Mouse (Mus musculus): Measurements from ENCODE around the gene Gm44511. TPM values are rescaled to one million over a fixed set of nuclear protein-coding genes. Genes with fewer than 3 reads are reported as not detected.
"Not testable (repeated sequence)": the region's sequence is repeated elsewhere in the genome, so short reads cannot be mapped to it uniquely, and the experiment has no call there.

Gm44511 gene
- total and polyA plus RNA-seq, 3 experiments, result not detected

- DNase-seq, result peak; percentile 87
Measured at GRCm38 (mm10) chr6:128799144-128799895, 26.8 kb downstream of the Gm44511 start.

GRCm38 (mm10) chr6:128798772-128799143 lies 27.4 kb downstream of the Gm44511 start:
- peak; percentile 86 for DNase-seq

- DNase-seq, result no peak
Measured at GRCm38 (mm10) chr6:128797936-128798771, 28.0 kb downstream of the Gm44511 start.

- DNase-seq, result no peak
Measured at GRCm38 (mm10) chr6:128797185-128797905, 28.8 kb downstream of the Gm44511 start.

DNA sequence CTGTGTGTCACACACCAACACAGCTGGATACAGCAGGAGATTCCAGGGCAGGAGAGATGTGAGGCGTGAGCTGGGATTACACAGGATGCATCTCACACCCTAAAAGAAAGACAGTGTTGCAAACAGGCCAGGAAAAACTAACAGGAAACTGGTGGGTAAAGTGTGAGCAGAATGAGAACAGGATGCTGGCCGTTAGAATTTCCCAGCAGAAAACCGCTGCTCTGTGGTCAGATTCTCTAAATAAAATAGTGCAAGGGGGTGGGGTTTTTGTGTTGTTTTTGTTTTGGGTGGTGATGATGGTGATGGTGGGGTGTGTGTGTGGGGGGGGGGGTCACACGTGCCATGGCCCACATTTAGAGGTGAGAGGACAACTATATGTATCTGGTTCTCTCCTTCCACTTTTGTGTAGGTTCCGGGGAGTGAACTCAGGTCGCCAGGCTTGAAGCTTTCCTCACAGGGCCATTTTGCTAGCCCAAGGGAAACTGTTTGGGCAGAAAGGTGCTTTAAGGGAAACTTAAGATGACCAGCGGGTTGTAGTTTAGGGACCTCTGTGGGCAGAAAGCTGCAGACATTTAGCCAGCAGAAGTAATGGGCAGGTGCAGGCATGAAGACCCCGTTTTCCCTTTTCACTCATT lies 29.7 kb downstream of the Gm44511 start:
- no peak for DNase-seq

DNA sequence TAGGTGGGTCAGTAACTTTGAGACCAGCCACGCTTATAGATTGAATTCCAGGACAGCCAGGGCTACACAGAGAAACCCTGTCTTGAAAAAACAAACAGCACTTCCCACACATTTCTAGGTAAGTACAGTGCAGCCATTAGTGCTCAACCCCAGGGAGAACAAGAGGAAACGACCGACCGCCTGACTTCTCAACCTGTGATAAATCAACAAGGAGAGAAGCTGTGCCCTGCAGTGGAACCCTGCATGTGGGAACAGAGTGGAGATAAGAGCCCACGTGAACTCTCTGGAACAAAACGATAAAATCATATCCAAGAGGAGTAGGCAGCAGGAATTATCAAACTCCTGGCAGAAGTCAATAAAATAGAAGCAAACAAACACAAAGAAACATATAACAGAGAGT lies 32.4 kb downstream of the Gm44511 start:
- DNase-seq, result no peak

GRCm38 (mm10) chr6:128790491-128790994 lies 35.6 kb downstream of the Gm44511 start:
- DNase-seq, result not testable (repeated sequence)

- no peak for DNase-seq
Measured at GRCm38 (mm10) chr6:128789115-128789514, 37.0 kb downstream of the Gm44511 start, which contains the start of gene Klrb1c. TSS of gene Klrb1c (minus strand) at chr6:128789215.

GRCm38 (mm10) chr6:128788517-128788916 lies 37.6 kb downstream of the Gm44511 start:
- no peak for DNase-seq

GRCm38 (mm10) chr6:128786396-128786795 lies 39.7 kb downstream of the Gm44511 start:
- not testable (repeated sequence) for DNase-seq

DNA sequence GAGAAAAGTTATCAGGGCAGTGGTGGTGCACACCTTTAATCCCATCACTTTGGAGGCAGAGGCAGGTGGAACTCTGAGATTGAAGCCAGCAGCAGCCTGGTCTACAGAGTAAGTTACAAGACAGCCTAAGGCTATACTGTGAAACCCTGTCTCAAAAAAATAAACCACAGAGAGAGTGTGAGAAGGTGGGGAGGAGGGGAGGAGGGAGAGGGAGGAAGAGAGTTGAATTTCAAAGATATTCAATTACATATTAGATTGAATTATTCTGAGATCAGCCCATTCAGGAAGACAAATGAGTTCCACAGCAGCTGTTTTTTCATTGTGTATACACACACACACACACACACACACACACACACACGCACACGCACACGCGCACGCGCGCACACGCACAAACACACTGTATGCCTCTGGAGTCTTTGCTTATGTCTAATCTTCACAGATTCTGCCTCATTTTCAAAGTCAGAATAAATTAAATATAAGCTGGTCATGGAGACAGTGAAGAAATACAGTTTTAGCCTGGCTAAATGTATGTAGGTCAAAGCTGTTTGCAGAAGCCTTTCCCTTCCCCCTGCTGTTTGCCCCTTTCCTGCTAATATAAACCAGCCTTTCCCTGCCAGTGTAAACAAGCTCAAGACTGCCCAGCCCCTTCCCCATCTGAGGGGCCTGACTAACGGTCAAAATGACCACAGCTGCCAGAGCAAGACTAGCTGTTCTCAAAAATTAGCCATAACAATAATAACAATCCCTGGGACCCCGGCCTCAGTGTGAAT lies 56.4 kb downstream of the Gm44511 start:
- no peak for DNase-seq

GRCm38 (mm10) chr6:128768047-128768446 lies 58.1 kb downstream of the Gm44511 start:
- no peak for DNase-seq

DNA sequence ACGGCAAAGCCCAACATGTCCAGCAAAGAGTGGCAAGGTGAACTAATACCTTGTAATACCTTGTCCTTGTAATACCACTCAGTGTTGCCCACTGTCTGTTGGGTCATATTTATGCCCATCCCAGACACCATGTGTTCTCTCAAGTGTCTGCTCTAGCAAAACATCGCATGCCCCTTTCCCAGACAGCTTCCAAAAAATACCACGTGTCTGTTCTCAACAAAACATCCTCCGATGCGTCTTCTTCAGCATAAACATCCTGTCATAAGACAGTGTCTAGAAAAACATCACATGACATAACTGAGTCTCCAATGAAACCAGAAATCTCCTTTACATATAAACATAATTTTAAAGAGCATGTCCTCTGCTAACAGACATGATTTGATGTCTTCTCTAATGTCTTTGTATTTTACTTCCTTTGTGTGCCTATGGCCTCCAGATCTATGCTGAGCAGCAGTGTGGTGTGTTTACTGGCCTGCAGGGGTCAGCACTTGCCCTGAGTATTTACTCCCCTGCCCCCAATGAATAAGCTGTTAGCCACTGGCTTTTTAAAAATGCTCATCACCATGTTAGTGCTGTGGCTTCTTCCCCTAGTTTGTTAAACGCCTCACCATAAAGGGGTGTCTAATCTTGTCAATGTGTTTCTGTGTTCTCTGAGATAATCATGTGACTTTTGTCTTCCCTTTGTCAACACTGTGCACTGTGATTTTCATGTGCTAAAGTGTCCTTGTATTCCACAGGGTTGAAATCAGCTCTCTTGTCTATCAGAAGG lies 59.4 kb downstream of the Gm44511 start:
- DNase-seq, result peak; percentile 36

GRCm38 (mm10) chr6:128765211-128765610 lies 60.9 kb downstream of the Gm44511 start:
- DNase-seq, result no peak

GRCm38 (mm10) chr6:128764598-128764997 lies 61.5 kb downstream of the Gm44511 start:
- DNase-seq, result no peak

DNA sequence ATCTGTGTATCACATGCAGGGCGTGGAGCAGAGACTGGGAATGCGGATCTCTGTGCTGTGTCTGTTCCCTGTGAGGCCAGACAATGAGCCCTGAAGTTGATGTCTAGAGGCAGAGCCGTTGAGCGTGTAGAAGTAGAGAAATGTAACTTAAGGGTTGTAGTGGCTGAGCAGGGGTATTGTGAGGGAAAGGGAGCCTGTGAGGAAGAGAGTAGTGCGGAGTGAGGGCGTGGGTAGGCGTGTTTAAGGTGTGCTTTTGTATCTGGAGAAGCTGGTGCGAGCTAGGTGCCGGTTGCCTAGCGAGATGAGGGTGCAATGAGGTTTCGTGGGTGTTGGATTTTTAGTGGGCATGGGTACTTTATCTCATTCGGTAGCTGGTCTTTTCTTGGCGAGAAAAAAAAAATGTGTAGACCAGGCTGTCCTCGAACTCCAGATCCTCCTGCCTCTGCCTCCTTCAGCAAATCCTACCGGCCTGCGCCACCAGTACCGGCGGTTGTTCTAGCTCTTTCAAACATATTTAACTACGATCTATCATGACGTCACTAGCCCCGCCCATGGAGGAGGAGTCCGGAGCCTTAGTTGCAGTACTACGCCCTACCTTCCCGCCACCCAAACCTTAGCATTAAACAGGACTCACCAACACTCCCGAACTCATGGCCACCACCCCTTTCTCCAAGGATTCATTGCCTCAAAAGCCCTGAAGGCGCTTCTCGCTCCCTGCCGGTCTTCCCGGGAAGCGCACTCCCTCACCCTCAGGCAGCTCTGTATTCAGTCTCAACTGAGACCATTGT lies 62.2 kb downstream of the Gm44511 start:
- DNase-seq, result peak; percentile 97

GRCm38 (mm10) chr6:128762892-128763670 lies 63.0 kb downstream of the Gm44511 start:
- DNase-seq, result not testable (repeated sequence)

- DNase-seq, result no peak
Measured at GRCm38 (mm10) chr6:128761144-128761540, 65.0 kb downstream of the Gm44511 start.
